Mouse (Mus musculus): ENCODE data around the gene H2-Eb1. TPM values are rescaled to one million over a fixed set of nuclear protein-coding genes. Genes with fewer than 3 reads are reported as not detected.

Gene H2-Eb1
- total RNA-seq (2023) = 10 to 100 TPM; 16.7 to 33.7 TPM

GRCm38 (mm10) chr17:34305380-34306030 lies at the start of gene H2-Eb1:
Gene H2-Eb1 (plus strand): TSS chr17:34305867.

GRCm38 (mm10) chr17:34257594-34258375 lies 47.9 kb upstream of the H2-Eb1 start, which contains the start of gene H2-Ab1:
Gene H2-Ab1 (plus strand): TSS chr17:34257689.

GRCm38 (mm10) chr17:34287648-34288047 lies 18.0 kb upstream of the H2-Eb1 start, which contains the start of gene H2-Aa:
Gene H2-Aa (minus strand): TSS chr17:34287823.

GRCm38 (mm10) chr17:34325436-34325835 lies 19.8 kb downstream of the H2-Eb1 start, which contains the start of gene H2-Eb2:
Gene H2-Eb2 (plus strand): TSS chr17:34325665.

GRCm38 (mm10) chr17:34354539-34354938 lies 48.9 kb downstream of the H2-Eb1 start, which contains the start of gene Btnl2:
Gene Btnl2 (plus strand): TSS chr17:34354822.

Other genes starting within 250 kb of the H2-Eb1 start
- gene H2-Oa, start 213.5 kb upstream of the H2-Eb1 start, total RNA-seq (2023) = 1 to 10 TPM; 6.9 to 9.5 TPM
- 10 to 100 TPM; 25.1 to 25.8 TPM for gene H2-DMa, start 186.3 kb upstream of the H2-Eb1 start, total RNA-seq (2023)
- 100 to 1,000 TPM; 303 to 376 TPM for gene Brd2, start 183.2 kb upstream of the H2-Eb1 start, total RNA-seq (2023)
- gene H2-DMb2, start 162.6 kb upstream of the H2-Eb1 start, total RNA-seq (2023) = 1 to 10 TPM; 2.3 to 8.6 TPM
- gene H2-DMb1, start 152.8 kb upstream of the H2-Eb1 start, total RNA-seq (2023) = 1 to 10 TPM; 3.1 to 5.9 TPM
- 100 to 1,000 TPM; 187 to 213 TPM for gene Tap1, start 118.3 kb upstream of the H2-Eb1 start, total RNA-seq (2023)
- gene Psmb9, start 118.1 kb upstream of the H2-Eb1 start, total RNA-seq (2023) = 100 to 1,000 TPM; 130 to 159 TPM
- 100 to 1,000 TPM; 281 to 304 TPM for gene Psmb8, start 108.1 kb upstream of the H2-Eb1 start, total RNA-seq (2023)
- 100 to 1,000 TPM; 165 to 199 TPM for gene Tap2, start 102.3 kb upstream of the H2-Eb1 start, total RNA-seq (2023)
- gene H2-Ob, start 67.0 kb upstream of the H2-Eb1 start, total RNA-seq (2023) = 10 to 100 TPM; 50.5 to 59.9 TPM
- gene H2-Ab1, start 48.2 kb upstream of the H2-Eb1 start, total RNA-seq (2023) = 10 to 100 TPM; 20.1 to 49.2 TPM
- gene H2-Aa, start 18.0 kb upstream of the H2-Eb1 start, total RNA-seq (2023) = 10 to 100 TPM; 21.0 to 52.3 TPM
- gene H2-Eb2, start 19.8 kb downstream of the H2-Eb1 start, total RNA-seq (2023) = not detected
- under 1 TPM in 1 of 2 experiments, not detected in 1; 0.36 TPM for gene Btnl2, start 49.0 kb downstream of the H2-Eb1 start, total RNA-seq (2023)
- not detected for gene Btnl1, start 71.3 kb downstream of the H2-Eb1 start, total RNA-seq (2023)
- 1 to 10 TPM; 1.1 to 2.8 TPM for gene BC051142, start 93.0 kb downstream of the H2-Eb1 start, total RNA-seq (2023)
- not detected for gene Btnl4, start 171.5 kb downstream of the H2-Eb1 start, total RNA-seq (2023)
- not detected for gene Btnl6, start 211.5 kb downstream of the H2-Eb1 start, total RNA-seq (2023)